Mouse (Mus musculus) midbrain, embryonic 16.5 days (tissue): ENCODE data around the gene Hs3st2. TPM values are rescaled to one million over a fixed set of nuclear protein-coding genes. Genes with fewer than 3 reads are reported as not detected.

Source experiments
- ATAC-seq: fragments of 200-750 bp; cut with Nextera tagmentation; 2 replicates; pipeline ENCODE4 v1.8.0; 2017; ENCODE audit warnings: moderate TSS enrichment
- H3K27ac ChIP-seq: fragments of 300-500 bp; sonication (generic); 2 replicates; pipeline ENCODE4 v1.5.1; 2014; ENCODE audit warnings: mild to moderate bottlenecking, low read length, mixed read lengths
- H3K27me3 ChIP-seq: fragments of 300-500 bp; sonication (generic); 2 replicates; pipeline ENCODE4 v1.6.1; 2014; ENCODE audit warnings: low read depth, low read length, mixed read lengths; ENCODE audit not compliant: control insufficient read depth, insufficient read depth
- H3K36me3 ChIP-seq: fragments of 300-500 bp; sonication (generic); 2 replicates; pipeline ENCODE4 v1.6.1; 2014; ENCODE audit warnings: mild to moderate bottlenecking, low read length, moderate library complexity, mixed read lengths; ENCODE audit not compliant: control insufficient read depth, insufficient read depth
- H3K4me1 ChIP-seq: fragments of 300-500 bp; sonication (generic); 2 replicates; pipeline ENCODE4 v1.6.1; 2014; ENCODE audit warnings: mild to moderate bottlenecking, low read length, mixed read lengths; ENCODE audit not compliant: control insufficient read depth, insufficient read depth
- H3K4me2 ChIP-seq: fragments of 300-500 bp; sonication (generic); 2 replicates; pipeline ENCODE4 v1.6.1; 2014; ENCODE audit warnings: mild to moderate bottlenecking, low read length, mixed read lengths
- H3K4me3 ChIP-seq: fragments of 300-500 bp; sonication (generic); 2 replicates; pipeline ENCODE4 v1.5.1; 2014; ENCODE audit warnings: low read depth, mild to moderate bottlenecking, low read length, moderate library complexity, mixed read lengths
- H3K9ac ChIP-seq: fragments of 300-500 bp; sonication (generic); 2 replicates; pipeline ENCODE4 v1.6.1; 2014; ENCODE audit warnings: low read depth, low read length, mixed read lengths
- H3K9me3 ChIP-seq: fragments of 300-500 bp; sonication (generic); replicated peaks from 2 replicates; pipeline ENCODE4 v1.6.1; 2014; ENCODE audit warnings: mild to moderate bottlenecking, low read length, mixed read lengths; ENCODE audit not compliant: control insufficient read depth, poor library complexity, severe bottlenecking
- WGBS: fragments of 180-500 bp; shearing (Covaris S2); extraction: QIAGEN DNeasy Blood & Tissue Kit; methylation state at CpG from one replicate; pipeline ENCODE4 v1.1.7; 2014; 5-methylcytosine and 5-hydroxymethylcytosine counted together
- polyA plus RNA-seq: library from polyadenylated mRNA; unstranded; fragments of >200 nt; fragmentation: Nextera tagmentation; extraction: Ambion mirVana; gene quantifications from 2 replicates; pipeline ENCODE4 v1.2.1, GENCODE M21; 2015

The Hs3st2 gene
- polyA plus RNA-seq, 1 experiment from 2014 or later = 21.1 TPM

GRCm38 (mm10) chr7:121549329-121550022 lies 157.8 kb downstream of the Hs3st2 start:
- ATAC-seq = peak; percentile 82
- WGBS = 32% methylated on average over 18 of the region's 18 CpGs

More at GRCm38 (mm10) chr7:121549329-121550022, 157.8 kb downstream of the Hs3st2 start:
- H3K9me3 ChIP-seq = no peaks in the 10 kb centered on the region
- H3K27me3 ChIP-seq = no peaks in the 10 kb centered on the region
- no peak overlapping the region for H3K27ac ChIP-seq
- H3K36me3 ChIP-seq = no peaks in the 10 kb centered on the region
- H3K4me1 ChIP-seq = no peaks in the 10 kb centered on the region
- H3K4me3 ChIP-seq = no peak overlapping the region
- peak overlapping the region; percentile 28 for H3K4me2 ChIP-seq
- H3K9ac ChIP-seq = no peak overlapping the region
